Mouse (Mus musculus): ENCODE measurements at regions not wholly inside any gene's neighbourhood (a gene's known extent, or its start where the extent isn't known, plus 50 kb on each side); places are given as distances from the start of the nearest gene placed in this dataset.

- TF ChIP-seq CTCF (IDR thresholded peaks at IDR 0.05; ENCODE audit: borderline replicate concordance, insufficient read depth, low read depth, low read length) (no peak), POLR2A (IDR thresholded peaks at IDR 0.05; ENCODE audit: borderline replicate concordance, insufficient read depth, low read length) (no peak)
These were observed 226.3 kb upstream of the Bche start for GRCm38 (mm10) chr3:73934491-73934890.

Measured in cerebellum, adult 2 months (tissue).